Mouse (Mus musculus) limb, embryonic 13.5 days (tissue): ENCODE measurements around the gene Gm8994. TPM values are rescaled to one million over a fixed set of nuclear protein-coding genes. Genes with fewer than 3 reads are reported as not detected.
A peak's percentile ranks its signal among the peaks of the same experiment; 100 is the strongest.
"Not testable (repeated sequence)": the region's sequence is repeated elsewhere in the genome, so short reads cannot be mapped to it uniquely, and the experiment has no call there.

Source experiments
- ATAC-seq: fragments of 200-750 bp; cut with Nextera tagmentation; 2 replicates; pipeline ENCODE4 v1.8.0; 2017; ENCODE audit warnings: low read depth, moderate number of reproducible peaks, moderate TSS enrichment; ENCODE audit not compliant: low FRiP score
- H3K27ac ChIP-seq: fragments of 300-500 bp; sonication (generic); 2 replicates; pipeline ENCODE4 v1.5.1; 2015; ENCODE audit warnings: inconsistent platforms, mild to moderate bottlenecking, moderate library complexity
- H3K27me3 ChIP-seq: fragments of 300-500 bp; sonication (generic); 2 replicates; pipeline ENCODE4 v1.6.1; 2015; ENCODE audit warnings: mild to moderate bottlenecking, inconsistent platforms
- H3K36me3 ChIP-seq: fragments of 300-500 bp; sonication (generic); 2 replicates; pipeline ENCODE4 v1.6.1; 2015; ENCODE audit warnings: inconsistent platforms, mild to moderate bottlenecking, moderate library complexity
- H3K4me1 ChIP-seq: fragments of 300-500 bp; sonication (generic); 2 replicates; pipeline ENCODE4 v1.6.1; 2015; ENCODE audit warnings: inconsistent platforms
- H3K4me2 ChIP-seq: fragments of 300-500 bp; sonication (generic); replicated peaks from 2 replicates; pipeline ENCODE4 v1.6.1; 2015; ENCODE audit warnings: inconsistent platforms, mild to moderate bottlenecking, moderate library complexity
- H3K4me3 ChIP-seq: fragments of 300-500 bp; sonication (generic); 2 replicates; pipeline ENCODE4 v1.5.1; 2015; ENCODE audit warnings: moderate library complexity, mild to moderate bottlenecking, inconsistent platforms
- H3K9ac ChIP-seq: fragments of 300-500 bp; sonication (generic); 2 replicates; pipeline ENCODE4 v1.6.1; 2015; ENCODE audit warnings: mild to moderate bottlenecking, inconsistent platforms
- H3K9me3 ChIP-seq: fragments of 300-500 bp; sonication (generic); 2 replicates; pipeline ENCODE4 v1.6.1; 2016; ENCODE audit warnings: inconsistent platforms
- WGBS: fragments of 180-500 bp; shearing (Covaris S2); methylation state at CpG from one replicate; pipeline ENCODE4 v1.1.7; 2015; 5-methylcytosine and 5-hydroxymethylcytosine counted together
- polyA plus RNA-seq: library from polyadenylated mRNA; unstranded; fragments of >200 nt; fragmentation: Nextera tagmentation; extraction: Ambion mirVana; gene quantifications from 2 replicates; pipeline ENCODE4 v1.2.1, GENCODE M21; 2015

Gene Gm8994
- polyA plus RNA-seq, 1 experiment from 2014 or later: 0.15 TPM

- Histone ChIP-seq H3K4me3 (no peak overlapping the region), H3K9ac (no peak overlapping the region), H3K36me3 (no peaks in the 10 kb centered on the region), H3K4me1 (no peaks in the 10 kb centered on the region), H3K27ac (no peak overlapping the region), H3K9me3 (no peaks in the 10 kb centered on the region), H3K4me2 (no peak overlapping the region), H3K27me3 (no peaks in the 10 kb centered on the region)
- 95% methylated on average over 2 of the region's 2 CpGs for WGBS
- ATAC-seq: no peak
Measured at GRCm38 (mm10) chr6:136309487-136309886, 17.9 kb upstream of the Gm8994 start.

DNA sequence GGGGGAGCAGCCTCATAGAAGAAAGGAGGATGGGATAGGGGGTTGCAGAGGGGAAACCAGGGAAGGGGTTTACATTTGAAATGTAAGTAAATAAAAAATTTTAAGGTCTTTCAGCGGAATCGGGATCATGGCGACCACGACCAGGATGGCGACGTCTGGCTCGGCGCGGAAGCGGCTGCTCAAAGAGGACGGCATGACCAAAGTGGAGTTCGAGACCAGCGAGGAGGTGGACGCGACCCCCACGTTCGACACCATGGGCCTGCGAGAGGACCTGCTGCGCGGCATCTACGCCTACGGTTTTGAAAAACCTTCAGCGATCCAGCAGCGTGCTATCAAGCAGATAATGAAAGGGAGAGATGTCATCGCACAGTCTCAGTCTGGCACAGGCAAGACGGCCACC lies 1.1 kb downstream of the Gm8994 start:
- not testable (repeated sequence) for ATAC-seq, H3K4me1 ChIP-seq, H3K36me3 ChIP-seq, H3K4me3 ChIP-seq, H3K27ac ChIP-seq, H3K4me2 ChIP-seq, H3K27me3 ChIP-seq, H3K9ac ChIP-seq, H3K9me3 ChIP-seq
- WGBS: 95% methylated on average over 26 of the region's 26 CpGs

GRCm38 (mm10) chr6:136340669-136341068 lies 13.3 kb downstream of the Gm8994 start:
- WGBS: 9% methylated on average over 5 of the region's 5 CpGs
- Histone ChIP-seq H3K27ac (no peak overlapping the region), H3K9me3 (no peaks in the 10 kb centered on the region), H3K27me3 (no peaks in the 10 kb centered on the region), H3K9ac (no peak overlapping the region), H3K4me2 (no peak overlapping the region), H3K4me3 (no peak overlapping the region), H3K36me3 (no peaks in the 10 kb centered on the region), H3K4me1 (peaks cover 8% of the 10 kb centered on the region)
- ATAC-seq: no peak

GRCm38 (mm10) chr6:136341093-136341492 lies 13.8 kb downstream of the Gm8994 start:
- no peak overlapping the region for H3K9ac ChIP-seq
- no peaks in the 10 kb centered on the region for H3K36me3 ChIP-seq
- 86% methylated on average over 1 of the region's 1 CpGs for WGBS
- H3K27me3 ChIP-seq: no peaks in the 10 kb centered on the region
- H3K4me3 ChIP-seq: no peak overlapping the region
- H3K4me2 ChIP-seq: no peak overlapping the region
- no peak for ATAC-seq
- no peak overlapping the region for H3K27ac ChIP-seq
- H3K9me3 ChIP-seq: no peaks in the 10 kb centered on the region
- peaks cover 8% of the 10 kb centered on the region for H3K4me1 ChIP-seq

DNA sequence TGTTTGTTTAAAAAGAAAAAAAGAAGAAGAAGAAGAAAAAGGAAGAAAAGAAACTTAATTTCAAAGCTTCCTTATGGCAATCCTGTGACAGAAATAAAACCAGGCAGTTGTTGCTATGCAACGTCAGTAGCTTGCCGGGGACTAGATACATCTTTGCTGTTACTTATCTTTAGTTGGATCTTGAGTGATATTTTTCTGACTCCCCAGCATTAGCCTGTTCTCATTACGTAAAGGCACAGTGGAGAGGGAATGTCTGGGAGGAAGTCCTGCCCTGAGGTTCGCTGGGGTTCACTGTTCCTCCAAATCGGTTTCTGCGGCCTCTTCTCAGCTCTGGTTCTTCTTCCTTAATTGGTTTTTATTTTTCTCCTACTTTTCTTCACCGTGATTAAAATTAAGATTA lies 16.5 kb downstream of the Gm8994 start:
- H3K4me3 ChIP-seq: no peak overlapping the region
- H3K4me2 ChIP-seq: no peak overlapping the region
- H3K36me3 ChIP-seq: no peaks in the 10 kb centered on the region
- H3K9me3 ChIP-seq: no peaks in the 10 kb centered on the region
- H3K9ac ChIP-seq: no peak overlapping the region
- no peaks in the 10 kb centered on the region for H3K27me3 ChIP-seq
- no peak overlapping the region for H3K27ac ChIP-seq
- WGBS: 83% methylated on average over 7 of the region's 7 CpGs
- H3K4me1 ChIP-seq: peaks cover 8% of the 10 kb centered on the region
- no peak for ATAC-seq

DNA sequence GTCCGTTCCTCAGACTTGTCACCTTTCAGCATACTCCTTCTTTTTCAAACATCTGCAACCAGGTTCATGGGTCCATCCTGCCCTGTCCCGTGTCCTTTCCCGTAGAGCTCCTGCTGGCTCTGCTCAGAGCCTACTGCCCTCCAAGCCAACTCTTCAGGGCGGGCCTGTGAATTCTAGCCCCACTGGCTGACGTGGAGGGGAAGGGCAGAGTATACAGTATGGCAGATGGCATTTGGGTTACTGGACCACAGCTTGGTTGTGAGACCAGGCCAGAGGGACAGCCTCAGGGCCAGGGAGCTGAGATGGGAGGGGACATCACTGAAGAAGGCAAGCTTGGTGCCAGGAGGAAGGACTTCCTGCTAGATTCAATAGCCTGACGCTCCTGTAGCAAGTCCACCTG lies 17.7 kb downstream of the Gm8994 start:
- no peak for ATAC-seq
- H3K9ac ChIP-seq: no peak overlapping the region
- peaks cover 8% of the 10 kb centered on the region for H3K4me1 ChIP-seq
- no peaks in the 10 kb centered on the region for H3K27me3 ChIP-seq
- no peaks in the 10 kb centered on the region for H3K36me3 ChIP-seq
- H3K4me3 ChIP-seq: no peak overlapping the region
- H3K4me2 ChIP-seq: no peak overlapping the region
- H3K27ac ChIP-seq: no peak overlapping the region
- WGBS: 90% methylated on average over 6 of the region's 6 CpGs
- no peaks in the 10 kb centered on the region for H3K9me3 ChIP-seq

- H3K27ac ChIP-seq: no peak overlapping the region
- no peaks in the 10 kb centered on the region for H3K36me3 ChIP-seq
- H3K4me3 ChIP-seq: no peak overlapping the region
- no peaks in the 10 kb centered on the region for H3K9me3 ChIP-seq
- no peaks in the 10 kb centered on the region for H3K27me3 ChIP-seq
- H3K4me1 ChIP-seq: peaks cover 4% of the 10 kb centered on the region
- no peak overlapping the region for H3K9ac ChIP-seq
- WGBS: 75% methylated on average over 7 of the region's 7 CpGs
- H3K4me2 ChIP-seq: no peak overlapping the region
- ATAC-seq: no peak
Measured at GRCm38 (mm10) chr6:136345641-136346040, 18.3 kb downstream of the Gm8994 start.

GRCm38 (mm10) chr6:136347053-136347452 lies 19.7 kb downstream of the Gm8994 start:
- no peak overlapping the region for H3K4me3 ChIP-seq
- H3K4me2 ChIP-seq: no peak overlapping the region
- no peaks in the 10 kb centered on the region for H3K4me1 ChIP-seq
- no peaks in the 10 kb centered on the region for H3K9me3 ChIP-seq
- no peak overlapping the region for H3K9ac ChIP-seq
- 62% methylated on average over 5 of the region's 5 CpGs for WGBS
- H3K27me3 ChIP-seq: no peaks in the 10 kb centered on the region
- no peak overlapping the region for H3K27ac ChIP-seq
- no peak for ATAC-seq
- no peaks in the 10 kb centered on the region for H3K36me3 ChIP-seq

- Histone ChIP-seq H3K27ac (no peak overlapping the region), H3K36me3 (no peaks in the 10 kb centered on the region), H3K9me3 (no peaks in the 10 kb centered on the region), H3K27me3 (no peaks in the 10 kb centered on the region), H3K9ac (no peak overlapping the region), H3K4me3 (no peak overlapping the region), H3K4me2 (no peak overlapping the region), H3K4me1 (no peaks in the 10 kb centered on the region)
- 44% methylated on average over 9 of the region's 9 CpGs for WGBS
- ATAC-seq: no peak
Measured at GRCm38 (mm10) chr6:136347631-136348030, 20.3 kb downstream of the Gm8994 start.

- peak; percentile 78 for ATAC-seq
Measured at GRCm38 (mm10) chr6:136353399-136354184, 26.3 kb downstream of the Gm8994 start.

GRCm38 (mm10) chr6:136358471-136358870 lies 31.1 kb downstream of the Gm8994 start:
- no peak for ATAC-seq
- 67% methylated on average over 5 of the region's 5 CpGs for WGBS
- peaks cover under 1% of the 10 kb centered on the region; the same call in 1 of the 2 replicates for H3K4me1 ChIP-seq
- H3K27ac ChIP-seq: no peak overlapping the region
- no peak overlapping the region for H3K9ac ChIP-seq
- no peaks in the 10 kb centered on the region for H3K36me3 ChIP-seq
- no peak overlapping the region for H3K4me2 ChIP-seq
- H3K4me3 ChIP-seq: no peak overlapping the region
- H3K9me3 ChIP-seq: no peaks in the 10 kb centered on the region
- H3K27me3 ChIP-seq: no peaks in the 10 kb centered on the region

More at GRCm38 (mm10) chr6:136353399-136354184, 26.3 kb downstream of the Gm8994 start:
- Histone ChIP-seq H3K27ac (no peak overlapping the region), H3K4me2 (peak overlapping the region; percentile 49), H3K4me3 (0 out of 2 replicates have a peak overlapping the region, but pooled peaks have one; percentile 11), H3K4me1 (peaks cover 5% of the 10 kb centered on the region; the same call in 1 of the 2 replicates), H3K9ac (no peak overlapping the region), H3K36me3 (no peaks in the 10 kb centered on the region), H3K27me3 (no peaks in the 10 kb centered on the region), H3K9me3 (no peaks in the 10 kb centered on the region)
- 29% methylated on average over 11 of the region's 11 CpGs for WGBS

- ATAC-seq: no peak
- Histone ChIP-seq H3K36me3 (no peaks in the 10 kb centered on the region), H3K27ac (no peak overlapping the region), H3K27me3 (no peaks in the 10 kb centered on the region), H3K4me2 (no peak overlapping the region), H3K4me1 (no peaks in the 10 kb centered on the region), H3K9ac (no peak overlapping the region), H3K9me3 (no peaks in the 10 kb centered on the region), H3K4me3 (no peak overlapping the region)
- WGBS: 85% methylated on average over 8 of the region's 8 CpGs
Measured at GRCm38 (mm10) chr6:136363313-136363712, 36.0 kb downstream of the Gm8994 start.

- 78% methylated on average over 4 of the region's 4 CpGs for WGBS
- H3K27ac ChIP-seq: no peak overlapping the region
- no peak for ATAC-seq
Measured at GRCm38 (mm10) chr6:136364008-136364407, 36.7 kb downstream of the Gm8994 start.

More at GRCm38 (mm10) chr6:136364008-136364407, 36.7 kb downstream of the Gm8994 start:
- no peak overlapping the region for H3K4me2 ChIP-seq
- H3K4me3 ChIP-seq: no peak overlapping the region
- H3K36me3 ChIP-seq: no peaks in the 10 kb centered on the region
- no peaks in the 10 kb centered on the region for H3K9me3 ChIP-seq
- no peaks in the 10 kb centered on the region for H3K27me3 ChIP-seq
- no peaks in the 10 kb centered on the region for H3K4me1 ChIP-seq
- no peak overlapping the region for H3K9ac ChIP-seq
